Mouse (Mus musculus) retina, embryonic 14.5 days (tissue): ENCODE measurements around the gene Gadd45b.

ENCODE experiments used
- DNase-seq: peaks from one replicate; pipeline ENCODE4 v3.0.0-alpha.2; 2015; ENCODE audit warnings: low spot score

Gene Gadd45b

DNA sequence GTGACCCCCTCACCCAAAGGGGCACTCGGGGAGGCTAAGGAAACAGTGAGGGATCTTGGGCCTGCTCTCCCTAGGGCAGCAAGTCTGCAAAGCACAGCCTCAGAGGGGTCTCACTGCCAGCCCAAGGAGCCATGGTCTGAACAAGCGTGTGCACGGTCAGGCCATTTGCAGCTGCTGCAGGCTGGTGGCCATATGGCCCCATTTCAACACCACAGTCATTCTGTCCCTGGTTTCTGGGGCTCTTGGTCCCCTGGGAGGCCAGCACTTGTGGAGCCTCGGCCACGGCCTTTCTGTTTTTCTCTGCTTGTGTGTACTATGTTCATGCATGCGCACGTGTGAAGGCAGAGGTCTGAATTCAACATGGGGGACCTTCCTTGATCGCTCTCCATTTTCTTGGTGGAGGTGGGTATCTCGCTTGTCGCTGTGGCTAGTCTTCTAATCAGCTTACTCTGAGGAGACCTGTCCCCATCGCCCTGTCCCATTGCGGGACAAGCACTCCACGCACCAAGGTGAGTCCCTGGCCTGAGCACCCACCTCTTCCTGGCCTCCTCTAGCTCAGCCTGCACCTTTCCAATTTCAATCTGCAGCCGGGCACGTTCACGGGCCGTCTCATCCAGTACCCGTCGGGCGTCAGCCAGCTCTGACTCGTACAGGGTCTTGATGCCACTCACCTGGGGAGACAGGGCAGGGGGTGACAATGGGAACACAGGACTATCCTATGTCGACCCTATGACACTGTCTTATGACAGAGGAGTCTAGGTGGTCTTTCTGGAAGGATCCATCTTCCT lies 20.3 kb upstream of the Gadd45b start:
- no peak for DNase-seq

DNA sequence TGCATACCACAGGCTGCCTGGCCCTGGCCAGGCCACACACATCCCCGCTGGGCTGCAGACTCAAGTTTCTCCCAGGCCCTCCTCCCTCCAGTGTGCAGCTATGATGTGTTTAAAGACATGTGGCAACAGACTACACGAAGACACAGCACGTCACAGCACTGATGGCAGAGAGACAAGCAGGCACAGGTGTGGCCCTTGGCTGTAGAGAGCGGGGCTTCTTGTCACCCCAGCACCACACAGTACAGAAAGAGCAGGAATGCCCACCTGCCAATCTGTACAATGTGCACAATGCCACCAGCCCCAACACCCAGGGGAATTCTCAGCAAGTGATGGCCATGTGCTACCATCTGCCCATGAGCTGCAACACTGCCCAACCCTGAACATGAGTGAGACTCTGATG lies 18.5 kb upstream of the Gadd45b start:
- no peak for DNase-seq

DNA sequence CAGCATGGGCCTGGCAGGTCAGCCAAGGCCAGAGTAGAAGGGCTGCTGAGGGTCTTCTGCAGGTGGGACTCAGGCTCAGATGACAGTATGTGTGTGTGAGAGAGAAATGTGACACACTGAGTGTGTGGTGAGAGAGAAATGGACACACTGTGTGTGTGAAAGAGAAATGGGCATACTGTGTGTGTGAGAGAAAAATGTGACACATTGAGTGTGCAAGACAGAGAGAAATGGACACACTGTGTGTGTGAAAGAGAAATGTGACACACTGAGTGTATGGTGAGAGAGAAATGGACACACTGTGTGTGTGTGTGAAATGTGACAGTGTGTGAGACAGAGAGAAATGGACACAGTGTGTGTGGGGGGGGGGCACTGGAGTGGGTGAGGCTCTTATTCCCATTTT lies 18.0 kb upstream of the Gadd45b start:
- DNase-seq = no peak

DNA sequence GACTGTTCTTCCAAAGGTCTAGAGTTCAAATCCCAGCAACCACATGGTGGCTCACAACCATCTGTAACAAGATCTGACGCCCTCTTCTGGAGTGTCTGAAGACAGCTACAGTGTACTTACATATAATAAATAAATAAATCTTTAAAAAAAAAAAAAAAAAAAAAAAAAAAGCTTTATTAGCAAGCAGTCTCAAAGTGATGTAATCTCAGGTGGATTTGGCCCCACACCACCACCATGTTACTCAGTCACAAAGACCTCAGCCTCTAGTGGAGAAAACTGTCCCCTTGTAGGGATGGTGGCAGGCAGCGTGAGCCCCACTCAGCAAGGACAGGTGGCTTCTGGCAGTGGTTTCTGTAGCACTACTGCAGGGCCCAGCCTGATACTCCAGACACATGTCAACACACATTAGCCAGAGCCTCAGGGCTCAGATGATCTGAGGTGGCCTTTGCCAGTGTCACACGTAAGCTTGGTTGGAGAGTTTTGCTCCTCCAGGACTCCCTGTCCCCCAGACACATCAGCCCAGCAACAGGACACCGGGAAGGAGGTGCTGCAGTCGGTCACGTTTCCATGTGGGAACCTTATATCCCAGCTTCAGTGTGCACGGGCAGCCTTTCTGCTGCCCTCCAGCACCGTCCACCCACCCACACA lies 16.4 kb upstream of the Gadd45b start:
- DNase-seq = no peak

DNA sequence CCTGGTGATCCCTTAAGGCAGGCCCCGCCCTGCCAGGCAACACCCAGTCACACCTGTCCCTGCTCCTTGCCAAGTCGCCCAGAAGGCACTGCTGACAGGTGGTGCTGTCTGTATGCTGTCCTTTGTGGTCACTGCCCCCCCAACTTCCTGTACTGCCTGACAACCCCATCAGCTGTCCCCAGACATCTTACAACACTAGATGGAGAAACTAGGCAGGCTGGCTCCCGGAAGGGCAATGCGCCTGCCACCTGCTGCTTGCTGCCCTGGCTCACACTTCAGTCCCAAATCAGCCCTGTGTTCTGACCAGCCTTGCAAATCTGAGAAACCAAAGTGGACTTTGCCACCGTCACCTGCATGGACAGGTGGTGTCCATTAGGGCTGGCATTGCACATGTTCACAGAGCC lies 15.6 kb upstream of the Gadd45b start:
- no peak for DNase-seq

DNA sequence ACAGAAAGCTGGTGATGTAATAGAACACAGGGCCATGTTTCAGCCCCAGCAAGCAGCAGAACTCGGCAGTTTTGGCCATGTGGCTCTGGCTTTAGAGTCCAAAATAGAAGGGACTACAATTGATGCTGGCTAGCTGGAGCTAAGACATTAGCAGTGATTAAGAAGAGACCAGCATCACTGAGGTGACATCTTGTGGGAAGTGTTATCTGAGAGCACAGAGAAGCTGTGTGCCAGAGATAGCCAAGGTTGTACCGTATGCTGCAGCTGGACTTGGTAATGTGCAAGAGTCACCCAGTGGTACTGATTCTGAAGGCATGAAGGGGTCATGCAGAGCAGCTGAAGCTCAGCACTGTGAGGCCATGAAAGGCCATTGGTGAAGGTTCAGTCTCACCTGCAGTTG lies 14.6 kb upstream of the Gadd45b start:
- DNase-seq = no peak

DNA sequence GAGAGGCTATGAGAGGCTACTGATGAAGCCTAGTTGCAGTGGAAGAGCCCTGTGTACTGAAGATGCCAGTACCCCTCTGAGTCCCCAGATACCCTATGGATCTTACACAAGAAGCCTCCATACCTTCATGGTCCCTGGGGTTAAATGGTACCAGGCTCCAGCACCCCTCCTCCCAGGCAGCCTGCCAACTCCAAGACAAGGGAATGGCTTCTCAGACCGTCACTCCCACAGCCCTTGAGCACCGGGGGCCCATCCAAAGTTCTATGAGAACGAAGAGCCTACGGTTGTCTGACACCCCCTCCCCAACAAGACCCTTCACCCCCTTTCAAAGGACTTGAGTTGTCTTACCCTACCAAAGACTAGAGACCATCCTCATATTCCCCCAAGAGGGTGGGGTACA lies 14.1 kb upstream of the Gadd45b start:
- DNase-seq = no peak

DNA sequence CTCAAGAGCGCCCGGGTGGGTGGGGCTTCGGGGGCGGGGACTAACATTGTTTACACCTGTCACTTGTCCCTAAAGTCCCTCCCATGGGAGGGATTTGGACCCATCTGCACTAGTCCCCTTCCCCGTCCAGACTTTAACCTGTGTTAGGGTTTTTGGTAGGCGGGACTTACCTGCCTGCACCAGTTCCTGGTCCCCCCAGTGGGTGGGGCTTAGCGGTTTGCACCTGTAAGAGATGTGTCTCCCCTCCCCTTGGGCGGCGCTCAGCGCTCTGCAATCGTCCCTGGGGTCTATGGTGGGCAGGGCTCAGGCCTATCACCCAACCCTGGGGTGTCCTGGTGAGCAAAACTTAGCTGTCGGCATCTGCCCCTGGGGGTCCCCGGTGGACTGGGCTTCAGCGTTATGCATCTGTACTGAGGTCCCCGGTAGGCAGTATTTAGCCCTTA lies 12.5 kb upstream of the Gadd45b start:
- DNase-seq = no peak

DNA sequence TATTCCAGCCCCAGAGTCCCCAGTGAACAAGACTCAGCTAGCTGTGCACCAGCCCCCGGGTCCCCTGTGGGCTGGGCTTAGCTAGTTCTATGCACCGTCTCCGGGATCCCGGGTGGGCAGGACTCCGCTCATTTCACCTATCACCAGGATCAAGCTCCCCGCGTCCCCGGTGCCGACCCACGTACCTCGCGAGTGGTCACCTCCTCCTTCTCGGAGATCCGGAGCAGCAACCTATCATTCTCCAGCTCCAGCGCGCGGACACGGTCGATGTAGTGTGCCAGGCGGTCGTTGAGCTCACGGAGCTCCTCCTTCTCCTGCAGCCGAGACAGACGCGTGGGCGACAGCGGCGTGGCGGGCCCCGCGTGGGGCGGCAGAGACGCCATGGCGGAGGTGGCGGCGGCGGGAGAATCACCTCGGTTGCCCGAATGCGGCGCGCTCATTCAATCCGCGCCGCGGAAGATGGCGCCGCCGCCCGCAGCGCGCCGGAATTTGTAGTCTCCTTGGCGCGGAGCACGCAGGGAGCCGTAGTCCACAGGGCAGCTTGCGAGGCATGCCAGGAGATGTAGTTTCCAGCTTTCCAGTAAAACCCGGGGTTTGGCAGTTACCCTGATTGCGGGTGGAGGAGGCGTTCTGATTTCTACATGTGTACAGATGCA lies 12.0 kb upstream of the Gadd45b start, which contains the start of gene Lmnb2:
TSS of gene Lmnb2 (minus strand) at position 467 of the 656 bp plus-strand sequence.
- DNase-seq = peak; percentile 84

DNA sequence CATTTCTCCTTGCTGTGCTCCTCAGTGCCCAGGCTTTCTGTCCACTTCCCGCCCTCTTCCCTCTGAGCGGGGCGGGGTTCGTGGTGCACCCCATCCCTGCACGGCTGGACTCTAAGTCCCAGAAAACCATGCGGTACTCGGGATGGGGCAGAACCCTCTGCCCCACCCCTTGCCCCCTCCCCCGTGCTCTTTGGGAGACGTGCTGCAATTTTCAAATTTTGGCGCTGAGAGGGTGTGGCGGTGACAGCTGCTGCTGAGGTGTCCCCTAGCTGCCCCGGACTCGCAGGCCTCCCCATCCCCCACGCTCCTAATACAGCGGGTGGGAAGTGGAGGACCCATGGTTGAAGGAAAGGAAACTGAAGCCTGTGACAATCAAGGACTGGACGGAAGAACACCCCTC lies 8.0 kb upstream of the Gadd45b start:
- peak; percentile 55 for DNase-seq

DNA sequence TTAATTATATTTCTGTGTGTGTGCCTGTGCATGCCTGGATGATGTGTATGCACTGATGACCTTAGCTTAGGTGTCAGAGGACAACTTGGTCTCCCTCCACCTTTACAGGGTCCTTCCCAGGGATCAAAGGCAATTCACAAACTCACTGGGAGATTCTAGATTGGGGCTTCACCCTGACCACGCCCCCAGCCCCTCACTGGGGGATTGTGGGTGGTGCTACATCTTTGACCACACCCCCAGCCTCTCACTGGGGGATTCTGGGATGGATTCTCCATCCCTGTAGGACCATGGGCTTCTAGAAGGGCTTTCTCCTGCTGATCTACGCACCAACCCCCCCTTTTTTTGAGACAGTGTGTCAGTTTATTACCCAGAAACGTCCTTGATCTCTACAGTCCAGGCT lies 4.4 kb upstream of the Gadd45b start:
- DNase-seq = no peak

DNA sequence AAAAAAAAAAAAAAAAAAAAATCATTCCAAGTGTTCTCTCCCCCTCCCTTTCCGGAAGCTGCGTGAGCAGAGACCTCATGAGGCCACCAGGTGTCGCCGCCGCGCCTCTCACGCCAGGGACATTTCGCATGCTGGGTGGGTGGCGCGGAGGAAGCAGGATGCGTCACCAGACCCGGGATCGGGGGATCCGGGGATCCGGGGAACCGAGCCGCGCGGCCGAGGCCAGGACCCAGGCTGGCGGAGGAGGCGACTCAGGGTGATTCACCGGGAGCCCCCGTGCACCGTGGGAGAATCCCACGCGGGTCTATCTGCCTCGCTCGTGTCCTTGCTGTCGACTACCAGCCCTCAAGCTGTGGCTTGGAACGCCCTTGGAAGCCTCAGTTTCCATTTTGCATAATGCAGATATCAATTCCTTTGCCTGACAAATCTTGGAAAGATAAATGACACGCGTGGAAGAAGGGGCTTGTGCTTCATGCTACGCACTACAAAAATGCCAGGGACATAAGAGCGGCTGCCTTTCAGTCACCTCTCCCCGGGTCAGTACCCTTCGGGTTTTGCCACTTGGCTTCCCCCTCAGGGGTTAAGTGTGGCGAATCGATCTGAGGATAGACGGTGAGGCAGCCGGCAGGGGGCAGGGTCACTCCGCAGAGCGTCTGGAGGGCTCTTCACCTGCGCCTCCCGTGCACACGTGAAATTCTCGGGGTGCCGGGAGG lies 1.1 kb upstream of the Gadd45b start:
- DNase-seq = peak; percentile 87

DNA sequence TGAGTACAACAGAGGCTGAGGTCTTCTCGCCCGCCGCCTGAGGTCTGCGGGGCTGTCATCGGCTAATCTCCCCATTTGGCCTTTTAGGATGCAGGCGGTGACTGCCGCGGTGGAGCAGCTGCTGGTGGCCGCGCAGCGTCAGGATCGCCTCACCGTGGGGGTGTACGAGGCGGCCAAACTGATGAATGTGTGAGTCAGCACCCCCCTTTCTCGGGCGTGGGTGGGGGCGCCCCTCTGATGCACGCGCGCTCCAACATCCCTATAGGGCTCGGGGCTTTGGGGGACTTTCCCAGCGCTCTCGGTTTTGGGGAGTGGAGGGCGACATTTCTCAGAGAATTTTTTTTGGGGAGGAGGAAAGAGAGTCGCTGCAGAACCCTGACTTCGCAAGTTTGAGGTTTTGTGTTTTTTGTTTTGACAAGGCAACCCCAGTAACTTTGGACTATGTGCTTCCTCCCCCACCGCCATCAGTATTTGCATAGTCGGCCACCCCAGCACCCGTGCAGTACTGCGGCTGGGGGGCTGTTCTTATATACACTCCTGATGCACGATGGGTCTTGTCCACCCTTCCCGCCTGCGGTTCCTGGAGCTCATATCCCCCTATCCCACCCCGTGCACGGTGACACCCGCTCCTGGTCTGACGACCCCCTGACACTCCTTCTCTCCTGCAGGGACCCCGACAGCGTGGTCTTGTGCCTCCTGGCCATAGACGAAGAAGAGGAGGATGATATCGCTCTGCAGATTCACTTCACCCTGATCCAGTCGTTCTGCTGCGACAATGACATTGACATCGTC lies 684 bp downstream of the Gadd45b start:
- no peak for DNase-seq

DNA sequence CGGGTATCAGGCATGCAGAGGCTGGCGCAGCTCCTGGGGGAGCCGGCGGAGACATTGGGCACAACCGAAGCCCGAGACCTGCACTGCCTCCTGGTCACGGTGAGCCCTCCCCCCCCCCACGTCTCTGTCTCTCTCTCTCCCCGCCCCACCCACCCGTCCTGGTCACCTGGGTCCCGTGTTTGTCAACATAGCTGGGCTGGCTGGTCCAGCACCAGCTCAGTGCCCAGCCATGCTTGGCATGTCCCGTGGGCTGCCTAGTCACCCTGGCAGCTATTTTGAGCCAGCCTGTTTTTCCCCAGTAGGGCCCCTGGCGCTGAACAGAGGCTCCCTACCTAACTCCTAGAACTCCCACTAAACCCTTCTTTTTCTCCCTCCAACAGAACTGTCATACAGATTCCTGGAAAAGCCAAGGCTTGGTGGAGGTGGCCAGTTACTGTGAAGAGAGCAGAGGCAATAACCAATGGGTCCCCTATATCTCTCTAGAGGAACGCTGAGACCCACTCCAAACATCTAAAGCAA lies 1.3 kb downstream of the Gadd45b start:
- DNase-seq = no peak

DNA sequence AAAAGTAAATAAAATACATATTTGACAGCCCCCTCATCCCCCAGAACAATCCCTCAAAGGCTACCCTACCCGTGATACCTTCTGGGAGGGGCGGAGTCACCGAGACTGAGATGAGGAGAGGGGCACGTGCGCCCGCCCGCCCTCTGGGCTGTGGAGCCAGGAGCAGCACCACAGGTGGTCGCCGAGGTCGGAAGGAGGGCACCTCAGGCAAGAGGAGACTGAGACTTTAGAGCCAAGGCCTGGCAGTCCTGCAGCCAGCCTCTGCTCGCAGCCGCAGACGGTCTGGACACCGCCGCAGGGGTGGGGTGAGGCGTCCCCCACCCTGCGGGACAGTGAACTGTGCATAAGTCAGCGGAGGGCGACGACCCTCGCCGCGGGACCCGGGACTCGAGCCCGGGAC lies 1.8 kb downstream of the Gadd45b start:
- DNase-seq = no peak

DNA sequence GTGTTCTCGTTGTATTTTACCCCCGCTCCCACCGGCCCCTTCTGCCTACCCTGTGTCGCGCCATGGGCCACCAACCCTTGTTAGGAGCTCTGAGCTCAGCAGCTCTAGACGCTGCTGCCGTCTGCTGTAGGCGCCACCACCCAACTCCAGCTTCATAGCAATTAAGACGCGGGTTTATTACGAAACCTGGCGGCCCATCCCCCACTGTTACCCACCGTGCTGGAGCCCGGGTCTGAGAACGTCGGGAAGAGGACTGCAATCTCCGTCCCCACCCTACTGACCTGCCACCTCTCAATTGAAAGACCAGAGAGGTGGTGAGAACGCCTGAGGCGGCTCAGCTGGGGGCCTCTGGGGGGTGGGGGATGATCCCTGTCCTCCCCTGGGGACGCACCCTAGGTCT lies 2.3 kb downstream of the Gadd45b start:
- DNase-seq = no peak

DNA sequence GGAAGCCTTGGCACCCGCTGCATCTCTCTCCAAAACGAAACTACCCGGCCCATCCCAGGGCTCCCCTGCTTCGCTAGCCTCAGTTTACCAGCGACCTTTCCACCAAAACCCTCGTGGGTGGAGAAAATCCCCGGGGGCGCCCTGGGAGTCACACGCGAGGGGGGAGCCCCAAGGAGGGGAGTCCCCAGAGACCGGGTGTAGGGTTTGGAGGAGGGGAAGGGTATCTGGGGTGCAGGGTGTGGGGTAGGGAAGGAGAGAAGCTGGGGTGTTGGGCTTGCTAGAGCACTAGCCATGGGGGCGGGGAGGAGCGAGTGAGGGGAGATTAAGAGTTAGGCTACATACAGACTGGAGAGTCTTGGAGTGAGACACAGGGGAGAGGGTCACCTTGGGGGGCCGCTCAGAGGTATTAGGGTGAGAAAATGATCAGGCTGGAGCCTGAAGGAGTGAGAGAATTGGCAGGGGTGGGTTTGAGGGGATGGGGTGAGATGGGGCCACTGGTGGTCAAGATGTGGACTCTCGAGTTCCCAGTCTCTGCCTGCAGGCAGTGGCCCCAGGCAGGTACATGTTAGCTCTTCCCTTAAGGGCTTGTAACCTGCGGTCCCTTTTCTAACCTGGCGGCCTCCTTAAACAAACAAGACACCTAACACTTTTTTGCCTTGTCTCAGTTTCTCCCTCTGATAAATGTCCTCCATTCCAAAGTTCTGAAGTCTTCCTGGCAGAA lies 3.0 kb downstream of the Gadd45b start:
- DNase-seq = no peak

DNA sequence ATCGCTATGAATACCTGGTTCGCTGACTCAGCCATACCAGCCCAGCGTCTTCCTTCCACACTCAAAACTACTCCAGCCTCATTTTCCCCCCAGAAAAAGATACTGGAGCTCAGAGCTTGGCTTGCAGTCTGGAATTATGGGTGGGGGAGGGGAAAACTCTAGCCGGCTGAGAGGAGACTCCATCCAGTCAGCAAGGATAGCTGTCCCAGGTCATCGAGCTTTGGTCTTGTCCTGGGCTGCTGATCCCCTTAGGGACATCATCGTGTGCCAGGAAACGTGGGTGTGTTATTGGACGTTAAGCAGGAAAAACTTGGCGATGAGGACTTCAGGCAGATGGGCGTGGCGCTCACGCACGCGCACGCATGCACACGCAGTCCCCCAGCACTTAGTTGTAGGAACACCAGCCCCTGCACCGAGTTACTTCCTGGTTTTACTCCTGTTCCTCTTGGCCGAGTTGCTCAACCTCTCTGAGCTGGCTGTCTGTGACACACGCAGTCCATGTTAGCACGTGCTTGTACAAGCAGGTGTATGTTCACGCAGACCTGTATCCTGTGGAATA lies 3.6 kb downstream of the Gadd45b start:
- DNase-seq = no peak

DNA sequence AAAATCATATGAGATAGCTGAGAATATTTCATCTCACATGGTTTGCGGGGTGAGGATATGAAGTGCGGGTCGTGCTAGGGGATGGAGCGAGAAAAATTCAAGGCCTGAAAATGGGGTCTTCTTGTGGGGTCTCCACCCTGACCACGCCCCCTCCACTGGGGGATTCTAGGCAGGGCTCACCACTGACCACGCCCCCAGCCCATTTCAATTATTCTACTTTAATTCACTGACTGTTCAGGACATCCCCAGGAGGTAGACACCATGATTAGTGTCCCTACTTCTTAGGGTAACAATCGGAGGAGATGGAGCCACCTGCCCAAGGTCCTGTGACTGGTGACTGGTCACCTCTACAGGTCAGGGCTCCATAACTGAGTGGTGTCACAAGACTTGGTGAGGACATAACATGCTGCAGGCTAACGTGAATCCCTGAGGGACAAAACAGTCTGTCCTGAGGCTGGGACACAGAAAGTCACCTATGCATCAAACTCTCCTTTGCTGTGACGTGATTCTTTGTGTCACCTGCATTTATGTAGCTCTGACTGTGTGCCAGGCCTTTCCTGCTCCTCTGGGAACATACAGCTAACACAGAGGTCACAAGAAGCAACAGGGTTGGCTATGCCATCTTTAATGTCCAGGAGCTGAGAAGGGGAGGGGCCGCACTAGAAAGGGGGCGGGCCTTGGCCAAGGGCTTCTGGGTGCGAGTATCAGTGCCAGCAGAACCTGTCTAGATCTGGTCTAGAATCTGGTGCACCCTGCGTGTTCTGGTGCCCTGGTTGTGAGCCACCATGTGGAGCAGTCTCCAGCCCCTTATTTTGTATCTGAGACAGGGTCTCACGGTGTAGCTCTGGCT lies 4.5 kb downstream of the Gadd45b start:
- no peak for DNase-seq

DNA sequence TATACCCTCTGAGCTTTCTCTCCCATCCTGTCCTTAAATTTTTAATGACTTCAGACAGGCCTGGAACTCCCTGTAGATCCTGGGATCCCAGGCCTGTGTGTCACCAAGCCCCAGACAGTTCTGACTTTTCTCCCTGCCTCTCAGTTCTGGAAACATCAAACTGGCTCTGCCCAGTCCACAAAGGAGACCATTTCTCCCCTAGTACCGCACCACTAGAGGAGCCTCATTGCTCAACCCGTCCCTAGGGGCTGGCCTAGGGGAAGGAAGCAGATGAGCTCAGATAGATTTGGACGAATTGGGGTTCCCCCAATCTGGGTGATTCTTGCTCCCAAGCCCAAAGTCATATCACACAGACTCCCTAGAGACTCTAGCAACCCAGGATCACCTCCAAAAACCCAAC lies 5.4 kb downstream of the Gadd45b start:
- DNase-seq = no peak
